Mouse (Mus musculus): ENCODE measurements around the gene Gm1043. TPM values are rescaled to one million over a fixed set of nuclear protein-coding genes. Genes with fewer than 3 reads are reported as not detected.

The Gm1043 gene
- polyA plus RNA-seq, 1 experiment from 2014 or later: not detected

DNA sequence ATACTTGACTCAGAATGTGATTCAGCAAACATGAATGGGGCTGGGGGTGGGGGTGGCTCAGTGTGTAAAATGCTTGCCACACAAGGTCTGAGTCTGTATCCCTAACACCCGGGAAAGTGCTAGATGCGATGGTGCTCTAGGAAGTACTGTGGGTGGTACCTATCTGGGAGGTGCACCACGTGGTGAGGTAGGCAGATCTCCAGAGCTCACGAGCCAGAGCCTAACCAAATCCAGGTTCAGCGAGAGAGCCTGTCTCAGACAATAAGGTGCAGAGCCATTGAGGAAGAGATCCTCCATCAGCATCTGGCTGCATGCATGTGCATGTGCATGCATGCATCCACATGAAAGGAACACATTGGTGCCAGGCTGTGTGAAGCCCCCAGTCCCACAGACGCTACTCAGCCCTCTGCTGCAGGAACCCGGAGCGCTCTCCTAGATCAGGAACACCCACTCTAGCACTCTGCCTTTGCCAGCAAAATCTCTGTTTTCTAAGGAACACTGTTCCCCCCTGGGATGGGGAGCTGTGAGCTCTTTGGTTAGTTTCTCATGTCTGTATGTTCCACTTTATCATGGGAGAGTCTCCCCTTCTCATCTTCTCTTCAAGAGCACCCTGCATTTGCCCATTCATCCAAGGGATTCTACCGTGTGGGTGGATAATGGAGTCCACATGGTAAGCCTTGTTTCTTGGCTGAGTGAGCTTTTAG is 167.1 kb downstream of the Gm1043 start:
- H3K4me3 ChIP-seq (replicated peaks): no peak overlapping the region
- no peak overlapping the region for H3K27ac ChIP-seq
- no peaks in the 10 kb centered on the region for H3K9me3 ChIP-seq (replicated peaks)
- WGBS: 86% methylated on average over 9 of the region's 9 CpGs
- peaks cover 10% of the 10 kb centered on the region; the same call in 1 of the 2 replicates for H3K27me3 ChIP-seq
- ATAC-seq (replicated peaks; ENCODE audit: low FRiP score): no peak
- H3K4me1 ChIP-seq: no peaks in the 10 kb centered on the region
- no peak overlapping the region for H3K4me2 ChIP-seq
- H3K36me3 ChIP-seq: no peaks in the 10 kb centered on the region
- H3K9ac ChIP-seq: no peak overlapping the region

DNA sequence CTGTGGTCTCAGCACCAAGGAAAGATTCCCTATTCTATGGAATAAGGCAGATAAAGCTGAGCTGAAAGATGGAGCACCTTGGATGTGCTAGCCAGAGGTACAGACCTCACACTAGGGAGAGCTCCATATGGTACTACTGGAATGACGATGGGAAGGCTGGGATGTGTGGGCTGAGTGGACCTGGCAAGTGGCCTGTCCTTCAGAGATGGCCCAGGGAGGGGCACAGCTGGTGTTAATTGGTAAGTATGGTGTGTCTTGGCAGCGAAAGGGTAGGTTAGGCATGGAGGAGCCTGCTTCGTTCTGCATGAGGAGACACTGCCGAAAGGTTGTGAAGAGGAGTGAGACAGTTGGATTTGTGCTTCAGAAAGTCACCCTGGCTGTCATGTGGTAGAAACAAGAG is 169.4 kb downstream of the Gm1043 start:
- no peaks in the 10 kb centered on the region for H3K27me3 ChIP-seq
- H3K4me3 ChIP-seq (replicated peaks): no peak overlapping the region
- no peaks in the 10 kb centered on the region for H3K9me3 ChIP-seq (replicated peaks)
- 85% methylated on average over 4 of the region's 4 CpGs for WGBS
- H3K9ac ChIP-seq: no peak overlapping the region
- H3K4me2 ChIP-seq: no peak overlapping the region
- no peak overlapping the region for H3K27ac ChIP-seq
- H3K36me3 ChIP-seq: no peaks in the 10 kb centered on the region
- H3K4me1 ChIP-seq: no peaks in the 10 kb centered on the region
- no peak for ATAC-seq (replicated peaks; ENCODE audit: low FRiP score)

DNA sequence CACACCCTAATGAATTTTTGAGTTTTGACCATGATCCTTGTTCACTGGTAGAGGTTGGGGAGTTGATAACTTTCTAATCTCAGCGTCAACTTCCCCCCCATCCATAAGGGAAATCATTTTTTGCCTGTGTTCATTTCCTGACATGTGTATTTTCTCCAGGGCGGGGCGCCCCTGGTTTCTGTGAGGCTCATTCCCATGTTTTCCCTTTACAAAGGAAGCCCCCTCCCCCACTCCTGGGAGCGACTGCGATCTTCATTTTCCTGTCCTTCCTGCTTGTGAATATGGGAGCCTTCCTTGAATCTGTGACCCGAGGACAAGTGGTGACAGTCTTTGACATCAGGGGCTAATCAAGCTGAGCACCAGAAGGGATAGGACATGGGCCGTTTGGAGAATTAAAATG is 171.7 kb downstream of the Gm1043 start:
- no peak for ATAC-seq (replicated peaks; ENCODE audit: low FRiP score)
- 68% methylated on average over 7 of the region's 7 CpGs for WGBS

DNA sequence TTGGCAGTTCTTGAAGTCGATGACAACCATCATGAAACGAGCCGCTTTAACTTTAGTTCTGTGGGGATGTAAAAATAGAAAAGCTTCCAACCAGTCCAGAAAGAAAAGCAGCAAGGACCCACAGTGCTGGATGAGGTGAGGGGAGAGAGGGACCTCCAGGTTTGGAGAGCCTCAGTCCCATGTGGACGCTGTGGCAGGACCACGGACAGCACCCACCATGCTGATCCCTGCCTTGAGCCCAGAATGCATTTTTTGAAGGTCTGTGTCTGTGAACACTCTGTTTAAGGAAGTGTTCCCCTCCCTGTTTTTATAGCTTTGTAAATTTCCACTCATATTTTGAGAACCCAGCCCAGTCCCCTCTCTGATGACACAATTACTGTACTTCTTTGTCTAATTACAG is 172.1 kb downstream of the Gm1043 start:
- no peak overlapping the region for H3K4me3 ChIP-seq (replicated peaks)
- no peak overlapping the region for H3K27ac ChIP-seq
- H3K9me3 ChIP-seq (replicated peaks): no peaks in the 10 kb centered on the region
- H3K4me2 ChIP-seq: no peak overlapping the region
- H3K9ac ChIP-seq: no peak overlapping the region
- H3K27me3 ChIP-seq: no peaks in the 10 kb centered on the region
- no peaks in the 10 kb centered on the region for H3K4me1 ChIP-seq
- WGBS: 45% methylated on average over 5 of the region's 5 CpGs
- H3K36me3 ChIP-seq: no peaks in the 10 kb centered on the region
- no peak for ATAC-seq (replicated peaks; ENCODE audit: low FRiP score)

More for the DNA sequence above, 171.7 kb downstream of the Gm1043 start:
- Histone ChIP-seq H3K4me1 (no peaks in the 10 kb centered on the region), H3K4me3 (replicated peaks) (no peak overlapping the region), H3K4me2 (no peak overlapping the region), H3K9me3 (replicated peaks) (no peaks in the 10 kb centered on the region), H3K27me3 (no peaks in the 10 kb centered on the region), H3K36me3 (no peaks in the 10 kb centered on the region), H3K27ac (no peak overlapping the region), H3K9ac (no peak overlapping the region)

DNA sequence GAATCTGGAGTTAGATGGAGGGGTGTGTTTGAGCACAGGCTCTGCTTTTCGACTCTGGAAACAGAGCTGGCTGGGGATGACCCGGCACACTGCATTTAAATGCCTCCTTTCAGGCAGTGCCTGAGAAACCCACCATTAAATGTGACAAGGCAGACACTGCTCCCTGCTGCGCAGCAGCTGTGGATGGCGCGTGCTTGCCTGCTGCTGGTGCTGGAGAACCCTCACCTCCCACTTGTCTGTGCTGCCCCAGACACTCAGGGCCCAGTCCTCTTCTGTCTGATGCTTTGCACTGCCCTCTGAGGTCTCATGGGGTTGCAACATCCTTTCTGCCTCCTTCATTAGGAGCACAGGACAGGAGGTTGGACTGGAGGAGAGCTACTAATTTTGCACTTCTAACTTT is 176.6 kb downstream of the Gm1043 start:
- Histone ChIP-seq H3K27ac (no peak overlapping the region), H3K9ac (no peak overlapping the region), H3K9me3 (replicated peaks) (no peaks in the 10 kb centered on the region), H3K36me3 (no peaks in the 10 kb centered on the region), H3K4me2 (no peak overlapping the region), H3K4me3 (replicated peaks) (no peak overlapping the region), H3K4me1 (no peaks in the 10 kb centered on the region), H3K27me3 (no peaks in the 10 kb centered on the region)
- no peak for ATAC-seq (replicated peaks; ENCODE audit: low FRiP score)
- 57% methylated on average over 5 of the region's 5 CpGs for WGBS

DNA sequence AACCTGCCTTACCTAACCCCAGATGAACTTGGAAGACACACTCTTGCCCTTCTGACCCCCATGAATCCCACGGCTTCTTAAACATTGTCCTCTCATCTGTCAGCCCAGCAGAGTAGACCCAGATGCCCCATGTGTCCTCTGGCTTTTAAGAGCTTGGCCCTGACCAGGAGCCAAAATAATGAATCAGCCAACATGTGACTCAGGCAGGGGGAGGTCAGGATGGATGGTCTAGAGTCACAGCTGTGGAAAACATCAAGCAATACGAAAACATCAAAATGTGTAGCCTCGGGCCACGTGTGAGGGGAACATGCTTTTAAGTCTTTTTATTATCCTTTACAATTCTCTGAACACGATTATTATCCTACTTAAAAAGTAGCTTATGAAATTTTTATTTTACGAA is 178.6 kb downstream of the Gm1043 start:
- Histone ChIP-seq H3K9ac (no peak overlapping the region), H3K4me3 (replicated peaks) (no peak overlapping the region), H3K27ac (no peak overlapping the region), H3K4me2 (no peak overlapping the region), H3K4me1 (no peaks in the 10 kb centered on the region), H3K9me3 (replicated peaks) (no peaks in the 10 kb centered on the region), H3K27me3 (no peaks in the 10 kb centered on the region), H3K36me3 (no peaks in the 10 kb centered on the region)
- 53% methylated on average over 6 of the region's 6 CpGs for WGBS
- no peak for ATAC-seq (replicated peaks; ENCODE audit: low FRiP score)

Other genes with a start within 250 kb of the Gm1043 start
- 0.13 and 0.61 TPM in 2 replicates for gene Ppp2r2c, start 216.9 kb upstream of the Gm1043 start, polyA plus RNA-seq (2015; fragmentation: Nextera tagmentation; extraction: Ambion mirVana)
- 18.3 and 19.5 TPM in 2 replicates for gene Wfs1, start 96.2 kb upstream of the Gm1043 start, polyA plus RNA-seq (2015; fragmentation: Nextera tagmentation; extraction: Ambion mirVana)
- gene Crmp1, start 156.6 kb downstream of the Gm1043 start, polyA plus RNA-seq (2015; fragmentation: Nextera tagmentation; extraction: Ambion mirVana): 11.7 and 18.2 TPM in 2 replicates

Measured in kidney, embryonic 15.5 days (tissue).